Mouse (Mus musculus) NIH3T3 (cell line): Measurements from ENCODE around the gene Supt5.

Experiments
- DNase-seq: peaks from one replicate; pipeline ENCODE4 v3.0.0-alpha.2; 2012; ENCODE audit warnings: low read depth

Supt5 gene

GRCm38 (mm10) chr7:28374647-28375046 lies 36.1 kb upstream of the Supt5 start:
- DNase-seq = no peak

- no peak for DNase-seq
These were observed 35.4 kb upstream of the Supt5 start for GRCm38 (mm10) chr7:28373891-28374495.

GRCm38 (mm10) chr7:28373131-28373581 lies 34.6 kb upstream of the Supt5 start:
- DNase-seq = peak; percentile 97

GRCm38 (mm10) chr7:28372251-28373108 lies 33.9 kb upstream of the Supt5 start, which contains the start of gene Plekhg2:
TSS of gene Plekhg2 (minus strand) at chr7:28372599.
- DNase-seq = peak; percentile 100

GRCm38 (mm10) chr7:28371514-28371989 lies 33.0 kb upstream of the Supt5 start:
- peak; percentile 68 for DNase-seq

GRCm38 (mm10) chr7:28370977-28371513 lies 32.5 kb upstream of the Supt5 start:
- no peak for DNase-seq

- no peak for DNase-seq
These were observed 31.5 kb upstream of the Supt5 start for GRCm38 (mm10) chr7:28370051-28370450.

GRCm38 (mm10) chr7:28368276-28368920 lies 29.9 kb upstream of the Supt5 start:
- DNase-seq = no peak

- DNase-seq = no peak
These were observed 29.2 kb upstream of the Supt5 start for GRCm38 (mm10) chr7:28367663-28368275.

GRCm38 (mm10) chr7:28362441-28363060 lies 24.0 kb upstream of the Supt5 start:
- no peak for DNase-seq

GRCm38 (mm10) chr7:28361647-28362341 lies 23.2 kb upstream of the Supt5 start:
- no peak for DNase-seq

- DNase-seq = no peak
These were observed 21.7 kb upstream of the Supt5 start for GRCm38 (mm10) chr7:28360291-28360690.

- no peak for DNase-seq
These were observed 21.3 kb upstream of the Supt5 start for GRCm38 (mm10) chr7:28359854-28360253.

- DNase-seq = no peak
These were observed 19.9 kb upstream of the Supt5 start for GRCm38 (mm10) chr7:28358431-28358830.

GRCm38 (mm10) chr7:28357984-28358383 lies 19.4 kb upstream of the Supt5 start:
- DNase-seq = peak; percentile 60

- DNase-seq = peak; percentile 73
These were observed 18.4 kb upstream of the Supt5 start for GRCm38 (mm10) chr7:28356981-28357380.

- DNase-seq = no peak
These were observed 16.7 kb upstream of the Supt5 start for GRCm38 (mm10) chr7:28355221-28355620.

GRCm38 (mm10) chr7:28354596-28354995 lies 16.1 kb upstream of the Supt5 start:
- DNase-seq = no peak

- DNase-seq = no peak
These were observed 15.6 kb upstream of the Supt5 start for GRCm38 (mm10) chr7:28354113-28354581.

- DNase-seq = peak; percentile 54
These were observed 14.7 kb upstream of the Supt5 start for GRCm38 (mm10) chr7:28353267-28353666.
